Mouse (Mus musculus) heart, embryonic 13.5 days (tissue): Measurements from ENCODE around the gene Zfp771. TPM values are rescaled to one million over a fixed set of nuclear protein-coding genes. Genes with fewer than 3 reads are reported as not detected.
A peak's percentile ranks its signal among the peaks of the same experiment; 100 is the strongest.

ENCODE experiments used
- ATAC-seq: fragments of 200-750 bp; cut with Nextera tagmentation; 2 replicates; pipeline ENCODE4 v1.8.0; 2017; ENCODE audit warnings: moderate TSS enrichment; ENCODE audit not compliant: insufficient number of reproducible peaks, low FRiP score, low TSS enrichment; ENCODE audit errors: extremely low read depth
- H3K27ac ChIP-seq: fragments of 300-500 bp; sonication (generic); replicated peaks from 2 replicates; pipeline ENCODE4 v1.5.1; 2015; ENCODE audit warnings: moderate library complexity, mild to moderate bottlenecking, inconsistent platforms
- H3K27me3 ChIP-seq: fragments of 300-500 bp; sonication (generic); replicated peaks from 2 replicates; pipeline ENCODE4 v1.6.1; 2015; ENCODE audit warnings: mild to moderate bottlenecking, inconsistent platforms
- H3K36me3 ChIP-seq: fragments of 300-500 bp; sonication (generic); 2 replicates; pipeline ENCODE4 v1.6.1; 2015; ENCODE audit warnings: mild to moderate bottlenecking, inconsistent platforms
- H3K4me1 ChIP-seq: fragments of 300-500 bp; sonication (generic); 2 replicates; pipeline ENCODE4 v1.6.1; 2015; ENCODE audit warnings: inconsistent platforms
- H3K4me2 ChIP-seq: fragments of 300-500 bp; sonication (generic); 2 replicates; pipeline ENCODE4 v1.6.1; 2015; ENCODE audit warnings: inconsistent platforms, mild to moderate bottlenecking, moderate library complexity
- H3K4me3 ChIP-seq: fragments of 300-500 bp; sonication (generic); 2 replicates; pipeline ENCODE4 v1.5.1; 2015; ENCODE audit warnings: moderate library complexity, mild to moderate bottlenecking, inconsistent platforms
- H3K9ac ChIP-seq: fragments of 300-500 bp; sonication (generic); 2 replicates; pipeline ENCODE4 v1.6.1; 2015; ENCODE audit warnings: inconsistent platforms, mild to moderate bottlenecking, moderate library complexity
- H3K9me3 ChIP-seq: fragments of 300-500 bp; sonication (generic); 2 replicates; pipeline ENCODE4 v1.6.1; 2016; ENCODE audit warnings: inconsistent platforms
- WGBS: fragments of 180-500 bp; shearing (Covaris S2); methylation state at CpG from one replicate; pipeline ENCODE4 v1.1.7; 2015; ENCODE audit warnings: mixed read lengths; 5-methylcytosine and 5-hydroxymethylcytosine counted together
- polyA plus RNA-seq: library from polyadenylated mRNA; unstranded; fragments of >200 nt; fragmentation: Nextera tagmentation; extraction: Ambion mirVana; gene quantifications from 2 replicates; pipeline ENCODE4 v1.2.1, GENCODE M21; 2015

Zfp771 gene
- polyA plus RNA-seq, 1 experiment from 2014 or later: 32.6 TPM

- peak overlapping the region; percentile 58 for H3K9ac ChIP-seq
- H3K4me1 ChIP-seq: peaks cover 55% of the 10 kb centered on the region
Measured at GRCm38 (mm10) chr7:127211014-127211745, 32.9 kb upstream of the Zfp771 start.

GRCm38 (mm10) chr7:127212432-127213250 lies 31.4 kb upstream of the Zfp771 start:
- no peak overlapping the region for H3K9ac ChIP-seq
- H3K27ac ChIP-seq: no peak overlapping the region
- 84% methylated on average over 12 of the region's 12 CpGs for WGBS
- peaks cover 57% of the 10 kb centered on the region for H3K4me1 ChIP-seq
- H3K4me3 ChIP-seq: no peak overlapping the region
- H3K4me2 ChIP-seq: no peak overlapping the region
- H3K9me3 ChIP-seq: no peaks in the 10 kb centered on the region
- no peaks in the 10 kb centered on the region for H3K36me3 ChIP-seq
- no peak for ATAC-seq
- H3K27me3 ChIP-seq: 0 out of 2 replicates have a peak, but pooled peaks cover 6% of the 10 kb centered on the region

More at GRCm38 (mm10) chr7:127211014-127211745, 32.9 kb upstream of the Zfp771 start:
- H3K27ac ChIP-seq: peak overlapping the region; percentile 24; the same call in 1 of the 2 replicates
- no peak for ATAC-seq
- 0 out of 2 replicates have a peak, but pooled peaks cover 6% of the 10 kb centered on the region for H3K27me3 ChIP-seq
- H3K4me3 ChIP-seq: no peak overlapping the region
- no peaks in the 10 kb centered on the region for H3K36me3 ChIP-seq
- WGBS: 57% methylated on average over 5 of the region's 5 CpGs
- H3K9me3 ChIP-seq: no peaks in the 10 kb centered on the region
- H3K4me2 ChIP-seq: no peak overlapping the region

GRCm38 (mm10) chr7:127213485-127213884 lies 30.6 kb upstream of the Zfp771 start:
- H3K9me3 ChIP-seq: no peaks in the 10 kb centered on the region
- no peak overlapping the region for H3K27ac ChIP-seq
- ATAC-seq: no peak
- WGBS: 37% methylated on average over 7 of the region's 7 CpGs
- peaks cover 66% of the 10 kb centered on the region for H3K4me1 ChIP-seq
- H3K4me3 ChIP-seq: no peak overlapping the region
- H3K9ac ChIP-seq: no peak overlapping the region
- H3K4me2 ChIP-seq: no peak overlapping the region
- 0 out of 2 replicates have a peak, but pooled peaks cover 6% of the 10 kb centered on the region for H3K27me3 ChIP-seq
- no peaks in the 10 kb centered on the region for H3K36me3 ChIP-seq

- Histone ChIP-seq H3K27ac (no peak overlapping the region), H3K9ac (peak overlapping the region; percentile 82), H3K9me3 (no peaks in the 10 kb centered on the region), H3K4me3 (peak overlapping the region; percentile 53; the same call in 1 of the 2 replicates), H3K27me3 (0 out of 2 replicates have a peak, but pooled peaks cover 6% of the 10 kb centered on the region), H3K4me2 (peak overlapping the region; percentile 73), H3K4me1 (peaks cover 69% of the 10 kb centered on the region), H3K36me3 (no peaks in the 10 kb centered on the region)
- ATAC-seq: no peak
- 53% methylated on average over 12 of the region's 12 CpGs for WGBS
Measured at GRCm38 (mm10) chr7:127213930-127214329, 30.1 kb upstream of the Zfp771 start.

- ATAC-seq: no peak
- H3K4me3 ChIP-seq: peak overlapping the region; percentile 53
- 32% methylated on average over 21 of the region's 21 CpGs for WGBS
- H3K27me3 ChIP-seq: 0 out of 2 replicates have a peak, but pooled peaks cover 6% of the 10 kb centered on the region
- no peaks in the 10 kb centered on the region for H3K36me3 ChIP-seq
- H3K9me3 ChIP-seq: no peaks in the 10 kb centered on the region
- H3K4me2 ChIP-seq: peak overlapping the region; percentile 73
- H3K9ac ChIP-seq: peak overlapping the region; percentile 82
- H3K27ac ChIP-seq: peak overlapping the region; percentile 24
- peaks cover 65% of the 10 kb centered on the region for H3K4me1 ChIP-seq
Measured at GRCm38 (mm10) chr7:127214521-127214920, 29.6 kb upstream of the Zfp771 start.

GRCm38 (mm10) chr7:127214981-127215871 lies 28.8 kb upstream of the Zfp771 start:
- Histone ChIP-seq H3K4me1 (peaks cover 60% of the 10 kb centered on the region), H3K9me3 (no peaks in the 10 kb centered on the region), H3K27ac (peak overlapping the region; percentile 24), H3K36me3 (no peaks in the 10 kb centered on the region), H3K4me3 (peak overlapping the region; percentile 53), H3K9ac (peak overlapping the region; percentile 82), H3K27me3 (0 out of 2 replicates have a peak, but pooled peaks cover 6% of the 10 kb centered on the region), H3K4me2 (peak overlapping the region; percentile 73)
- WGBS: 21% methylated on average over 33 of the region's 33 CpGs
- no peak for ATAC-seq

- H3K27me3 ChIP-seq: 0 out of 2 replicates have a peak, but pooled peaks cover 6% of the 10 kb centered on the region
- H3K9me3 ChIP-seq: no peaks in the 10 kb centered on the region
- H3K27ac ChIP-seq: peak overlapping the region; percentile 84; the same call in 1 of the 2 replicates
- H3K4me3 ChIP-seq: no peak overlapping the region
- ATAC-seq: no peak
- 81% methylated on average over 5 of the region's 5 CpGs for WGBS
- H3K9ac ChIP-seq: no peak overlapping the region
- H3K36me3 ChIP-seq: no peaks in the 10 kb centered on the region
- H3K4me2 ChIP-seq: no peak overlapping the region
- peaks cover 54% of the 10 kb centered on the region for H3K4me1 ChIP-seq
Measured at GRCm38 (mm10) chr7:127216307-127216706, 27.8 kb upstream of the Zfp771 start.

- Histone ChIP-seq H3K9me3 (no peaks in the 10 kb centered on the region), H3K36me3 (no peaks in the 10 kb centered on the region), H3K27ac (peak overlapping the region; percentile 84), H3K27me3 (0 out of 2 replicates have a peak, but pooled peaks cover 6% of the 10 kb centered on the region), H3K9ac (peak overlapping the region; percentile 57), H3K4me2 (peak overlapping the region; percentile 49), H3K4me3 (no peak overlapping the region), H3K4me1 (peaks cover 49% of the 10 kb centered on the region)
- ATAC-seq: no peak
- 55% methylated on average over 6 of the region's 6 CpGs for WGBS
Measured at GRCm38 (mm10) chr7:127217475-127217874, 26.6 kb upstream of the Zfp771 start.

- ATAC-seq: no peak
- 57% methylated on average over 10 of the region's 10 CpGs for WGBS
- H3K36me3 ChIP-seq: no peaks in the 10 kb centered on the region
- H3K9ac ChIP-seq: peak overlapping the region; percentile 57
- H3K27ac ChIP-seq: peak overlapping the region; percentile 84
- peaks cover 49% of the 10 kb centered on the region for H3K4me1 ChIP-seq
- H3K4me2 ChIP-seq: peak overlapping the region; percentile 49
- no peak overlapping the region for H3K4me3 ChIP-seq
- 0 out of 2 replicates have a peak, but pooled peaks cover 6% of the 10 kb centered on the region for H3K27me3 ChIP-seq
- no peaks in the 10 kb centered on the region for H3K9me3 ChIP-seq
Measured at GRCm38 (mm10) chr7:127217901-127218642, 26.0 kb upstream of the Zfp771 start.

- Histone ChIP-seq H3K9me3 (no peaks in the 10 kb centered on the region), H3K4me1 (peaks cover 47% of the 10 kb centered on the region), H3K9ac (no peak overlapping the region), H3K4me2 (no peak overlapping the region), H3K27me3 (0 out of 2 replicates have a peak, but pooled peaks cover 6% of the 10 kb centered on the region), H3K36me3 (no peaks in the 10 kb centered on the region), H3K27ac (peak overlapping the region; percentile 84; the same call in 1 of the 2 replicates), H3K4me3 (no peak overlapping the region)
- ATAC-seq: no peak
- WGBS: 83% methylated on average over 4 of the region's 4 CpGs
Measured at GRCm38 (mm10) chr7:127218670-127219069, 25.4 kb upstream of the Zfp771 start.
